Mouse (Mus musculus): ENCODE measurements at regions not wholly inside any gene's neighbourhood (a gene's known extent, or its start where the extent isn't known, plus 50 kb on each side); places are given as distances from the start of the nearest gene placed in this dataset.

- peak; percentile 91 for DNase-seq
Observed at GRCm38 (mm10) chr15:19242962-19243361, 424.2 kb downstream of the Cdh10 start.

GRCm38 (mm10) chr15:19247489-19247888 lies 428.7 kb downstream of the Cdh10 start:
- DNase-seq = peak; percentile 87

- DNase-seq = no peak
Observed at GRCm38 (mm10) chr15:19275968-19276826, 457.4 kb downstream of the Cdh10 start.

- DNase-seq = no peak
Observed at GRCm38 (mm10) chr15:19316380-19316779, 497.6 kb downstream of the Cdh10 start.

DNA sequence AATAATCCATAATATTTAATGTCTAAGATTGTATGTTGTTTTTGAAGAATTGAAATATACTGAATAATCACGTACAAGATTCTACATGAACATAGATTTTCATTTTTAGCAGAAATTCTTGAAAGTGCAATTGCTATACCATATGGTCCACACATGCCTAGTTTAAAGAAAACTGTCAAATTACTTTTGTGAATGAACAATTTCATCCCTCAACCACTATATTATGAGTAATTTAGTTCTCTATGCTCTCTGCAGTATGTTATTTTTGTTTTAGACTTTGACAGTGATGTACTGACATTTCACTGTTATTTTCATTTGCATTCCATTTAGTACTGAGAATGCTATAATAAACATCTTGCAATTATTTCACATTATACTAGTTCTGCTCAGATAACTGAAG lies 537.6 kb downstream of the Cdh10 start:
- DNase-seq = no peak

DNA sequence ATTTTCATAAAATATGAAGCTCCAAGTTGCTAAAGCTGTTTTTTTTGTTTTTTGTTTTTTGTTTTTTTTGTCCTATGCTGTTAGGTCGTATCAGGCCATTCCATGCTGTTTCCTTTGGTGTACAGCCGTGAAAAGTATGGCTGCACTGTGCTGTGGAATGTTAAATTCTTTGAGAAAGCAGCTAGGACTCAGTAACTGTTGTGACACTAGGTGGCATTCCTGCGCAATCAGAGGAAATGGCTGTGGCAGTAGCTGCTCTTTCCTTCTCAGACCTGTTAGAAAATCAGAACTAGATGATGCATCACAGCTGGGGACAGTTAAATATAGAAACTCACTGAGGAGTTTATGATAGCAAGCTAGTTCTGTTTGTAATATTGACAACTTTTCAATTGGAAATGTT lies 541.9 kb downstream of the Cdh10 start:
- no peak for DNase-seq

DNA sequence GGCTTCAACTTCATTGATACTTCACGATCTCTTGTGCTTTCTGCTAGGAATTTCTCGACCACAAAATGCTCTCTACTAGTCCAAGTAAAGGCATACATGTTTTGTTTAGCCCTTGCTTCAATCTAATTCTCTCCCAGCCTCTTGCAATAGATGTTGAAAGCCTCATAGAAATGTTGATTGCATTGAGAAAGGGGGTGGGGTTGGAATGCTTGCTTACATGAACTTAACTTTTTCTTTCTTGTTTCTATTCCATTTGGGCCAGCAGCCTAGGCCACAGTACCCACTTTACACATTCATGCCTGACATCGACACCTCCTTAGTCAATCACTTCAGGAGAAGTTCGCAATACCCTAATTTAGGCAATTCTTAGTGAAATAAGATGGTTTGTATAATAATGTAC lies 571.2 kb downstream of the Cdh10 start:
- DNase-seq = no peak

DNA sequence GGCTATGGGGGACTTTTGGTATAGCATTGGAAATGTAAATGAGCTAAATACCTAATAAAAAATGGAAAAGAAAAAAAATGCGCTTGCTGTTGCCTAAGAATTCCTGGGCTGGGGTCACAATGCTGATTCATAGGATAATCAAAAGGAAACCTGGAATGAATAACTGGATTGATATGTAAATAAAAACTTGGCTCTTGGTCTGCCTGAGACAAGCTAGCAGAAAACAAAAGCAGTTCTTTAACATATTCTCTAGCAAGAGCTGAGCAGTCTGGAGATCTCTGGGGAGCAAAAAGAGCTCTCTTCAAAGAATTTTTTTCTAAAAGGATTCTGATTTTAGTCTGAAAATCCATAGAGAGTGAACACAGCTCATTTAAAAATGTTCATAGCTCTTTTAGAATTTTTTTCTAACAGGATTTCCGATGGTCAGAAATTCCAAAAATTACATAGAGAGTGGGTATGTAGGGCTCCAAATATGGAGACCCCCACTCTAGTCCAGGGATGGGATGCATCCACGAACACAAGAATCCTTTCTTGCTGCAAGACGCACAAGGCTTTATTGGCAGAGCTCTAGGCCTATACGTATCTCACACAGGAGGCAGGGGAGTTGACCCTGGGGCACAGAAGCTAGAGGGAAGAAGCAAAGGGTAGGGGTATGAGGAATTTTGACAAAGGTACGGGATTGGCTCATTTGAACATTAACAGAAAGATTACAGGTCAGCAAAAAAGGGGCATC lies 572.7 kb downstream of the Cdh10 start:
- no peak for DNase-seq

GRCm38 (mm10) chr15:19395681-19396080 lies 576.9 kb downstream of the Cdh10 start:
- no peak for DNase-seq
